Mouse (Mus musculus) cerebellum, adult 2 months (tissue): ENCODE results near the gene Grin2a. TPM values are rescaled to one million over a fixed set of nuclear protein-coding genes. Genes with fewer than 3 reads are reported as not detected.

Source experiments
- DNase-seq, 2 experiments: peaks; one replicate each; pipeline ENCODE4 v3.0.0; 2021
- H3K27ac ChIP-seq: fragments of 200-500 bp; 2 replicates; pipeline ENCODE4 v1.5.1; 2012; ENCODE audit warnings: low read length, control low read depth, inconsistent platforms; ENCODE audit not compliant: insufficient read depth
- H3K27me3 ChIP-seq: fragments of 200-500 bp; 2 replicates; pipeline ENCODE4 v1.6.1; 2012; ENCODE audit warnings: inconsistent platforms, mild to moderate bottlenecking, low read length, moderate library complexity; ENCODE audit not compliant: control insufficient read depth, insufficient read depth
- H3K4me1 ChIP-seq: fragments of 200-500 bp; 2 replicates; pipeline ENCODE4 v1.6.1; 2011; ENCODE audit warnings: low read length; ENCODE audit not compliant: control insufficient read depth, insufficient read depth
- H3K4me3 ChIP-seq: fragments of 200-500 bp; replicated peaks from 2 replicates; pipeline ENCODE3; 2011; ENCODE audit warnings: mild to moderate bottlenecking, low read depth, low read length, control low read depth; ENCODE audit not compliant: insufficient read depth
- CTCF ChIP-seq: fragments of 200-500 bp; IDR thresholded peaks from 2 replicates; pipeline ENCODE4 v1.5.1; 2011; ENCODE audit warnings: low read depth, mild to moderate bottlenecking, control low read depth, low read length, moderate library complexity, borderline replicate concordance; ENCODE audit not compliant: insufficient read depth
- POLR2A ChIP-seq: fragments of 200-500 bp; IDR thresholded peaks from 2 replicates; pipeline ENCODE4 v1.6.1; 2011; ENCODE audit warnings: low read length, control low read depth, borderline replicate concordance; ENCODE audit not compliant: insufficient read depth
- WGBS: fragments of 180-500 bp; shearing (Covaris S2); methylation state at CpG from one replicate; pipeline ENCODE4 v1.1.7; 2018; 5-methylcytosine and 5-hydroxymethylcytosine counted together
- polyA plus RNA-seq: library from polyadenylated mRNA; depleted of rRNA; stranded (reverse); fragments of >200 nt; gene quantifications from 2 replicates; pipeline ENCODE4 v1.2.3, GENCODE M21; 2012

Gene Grin2a
- polyA plus RNA-seq, 1 experiment, result 17.4 TPM

DNA sequence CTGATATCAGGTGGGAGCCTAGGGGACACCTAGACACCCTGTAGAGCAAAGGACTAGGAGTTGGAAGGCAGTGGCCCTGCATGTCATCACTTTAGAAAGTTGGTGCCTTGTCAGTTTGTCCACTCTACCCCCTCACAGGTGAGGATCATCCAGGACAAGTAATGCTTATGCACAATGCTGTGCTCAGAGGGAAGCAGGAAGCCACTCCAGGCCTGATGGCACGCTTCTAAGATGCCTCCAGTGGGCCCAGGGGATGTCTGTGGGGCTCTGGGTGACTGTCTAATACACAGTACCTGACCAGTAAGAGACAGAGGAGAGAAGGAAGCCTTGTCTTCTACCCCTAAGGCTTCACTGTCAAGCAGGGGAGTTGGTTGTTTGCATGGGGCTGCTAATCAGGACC is 7.6 kb upstream of the Grin2a start:
- H3K27me3 ChIP-seq, result no peaks in the 10 kb centered on the region
- no peak overlapping the region for H3K27ac ChIP-seq
- TF ChIP-seq POLR2A (no peak), CTCF (no peak)
- peak in 1 of 2 experiments; percentile 4 for DNase-seq
- WGBS, result 91% methylated on average over 1 of the region's 1 CpGs
- H3K4me1 ChIP-seq, result peaks cover 16% of the 10 kb centered on the region; the same call in 1 of the 2 replicates
- H3K4me3 ChIP-seq, result no peak overlapping the region

DNA sequence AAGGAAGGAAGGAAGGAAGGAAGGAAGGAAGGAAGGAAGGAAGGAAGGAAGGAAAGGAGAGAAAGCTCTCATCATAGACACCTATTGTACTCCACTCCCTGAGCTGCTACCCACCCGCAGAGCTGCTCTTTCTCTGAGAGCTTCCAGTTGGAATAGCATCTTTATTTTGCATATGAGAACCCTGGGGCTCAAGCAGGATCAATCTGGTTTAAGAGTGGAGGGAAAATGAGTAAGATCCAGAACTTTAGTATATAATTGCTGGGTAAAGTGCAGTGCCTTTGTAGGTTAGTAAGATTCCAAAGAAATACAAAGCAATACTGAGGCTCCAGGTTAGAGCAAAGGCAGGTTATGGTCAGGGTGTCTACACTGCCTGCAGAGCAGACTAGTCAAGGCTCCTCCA is 6.2 kb upstream of the Grin2a start:
- Histone ChIP-seq H3K27ac (no peak overlapping the region), H3K4me1 (peaks cover 16% of the 10 kb centered on the region; the same call in 1 of the 2 replicates), H3K4me3 (no peak overlapping the region), H3K27me3 (no peaks in the 10 kb centered on the region)
- TF ChIP-seq POLR2A, result no peak
- no peak for TF ChIP-seq CTCF
- no peak for DNase-seq
- WGBS, result 66% methylated on average over 1 of the region's 1 CpGs

DNA sequence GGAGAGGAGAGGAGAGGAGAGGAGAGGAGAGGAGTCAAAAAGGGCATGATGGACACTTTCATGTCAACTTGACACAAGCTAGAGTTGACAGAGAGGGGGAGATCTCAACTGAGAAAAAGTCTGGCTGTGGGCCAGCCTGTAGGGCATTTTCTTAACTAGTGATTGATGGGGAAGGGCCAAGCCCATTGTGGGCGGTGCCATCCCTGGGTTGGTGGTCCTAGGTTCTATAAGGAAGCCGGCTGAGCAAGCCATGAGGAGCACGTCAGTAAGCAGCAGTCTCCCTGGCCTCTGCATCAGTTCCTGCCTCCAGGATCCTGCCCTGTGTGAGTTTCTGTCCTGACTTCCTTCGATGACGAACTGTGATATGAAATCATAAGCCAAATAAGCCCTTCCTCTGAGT is 4.6 kb upstream of the Grin2a start:
- H3K27me3 ChIP-seq, result no peaks in the 10 kb centered on the region
- H3K27ac ChIP-seq, result no peak overlapping the region
- TF ChIP-seq POLR2A, result no peak
- TF ChIP-seq CTCF, result no peak
- no peak for DNase-seq
- H3K4me3 ChIP-seq, result no peak overlapping the region
- H3K4me1 ChIP-seq, result peaks cover 7% of the 10 kb centered on the region; the same call in 1 of the 2 replicates
- WGBS, result 82% methylated on average over 5 of the region's 5 CpGs

DNA sequence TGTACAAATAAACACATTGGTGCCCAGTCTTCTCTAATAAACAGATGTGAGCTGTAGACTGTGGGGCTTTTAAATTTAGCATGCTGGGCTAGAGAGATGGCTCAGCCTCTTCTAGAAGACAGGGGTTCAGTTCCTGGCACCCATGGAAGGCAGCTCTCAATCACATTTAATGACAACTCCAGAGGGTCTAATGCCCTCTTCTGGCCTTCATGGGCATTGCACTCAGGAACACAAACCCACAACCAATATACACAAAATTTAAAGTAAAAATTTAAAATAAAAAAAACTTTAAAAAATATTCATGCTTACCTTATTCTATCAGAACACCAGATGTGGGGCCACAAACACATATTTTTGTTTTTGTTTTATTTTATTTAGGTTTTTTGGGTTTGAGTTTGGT is 2.6 kb upstream of the Grin2a start:
- TF ChIP-seq CTCF (0 out of 2 replicates have a peak, but pooled peaks have one; percentile 10), POLR2A (no peak)
- no peak overlapping the region for H3K27ac ChIP-seq
- H3K4me1 ChIP-seq, result peaks cover 3% of the 10 kb centered on the region; the same call in 1 of the 2 replicates
- DNase-seq, result no peak
- no peaks in the 10 kb centered on the region for H3K27me3 ChIP-seq
- H3K4me3 ChIP-seq, result no peak overlapping the region

DNA sequence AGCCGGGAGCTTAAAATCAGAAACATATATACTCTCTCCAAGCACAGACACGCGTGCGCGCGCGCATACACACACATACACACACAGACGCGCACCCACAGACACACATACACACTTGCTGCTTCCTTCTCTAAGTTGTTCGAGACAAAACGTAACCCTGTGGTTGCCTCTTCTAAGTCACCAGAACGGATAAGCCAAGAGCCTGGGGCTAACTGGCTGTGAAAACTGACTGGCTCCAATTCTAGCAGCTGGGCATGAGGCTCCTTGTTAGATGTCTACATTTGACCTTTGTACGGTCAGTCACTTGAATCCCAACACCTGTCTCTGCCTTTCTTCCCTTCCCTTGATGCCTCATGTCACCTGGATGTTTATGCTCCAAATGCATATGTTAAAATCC is 452 bp upstream of the Grin2a start:
- H3K4me1 ChIP-seq, result peaks cover 14% of the 10 kb centered on the region
- DNase-seq, result no peak
- no peaks in the 10 kb centered on the region for H3K27me3 ChIP-seq
- peak overlapping the region; percentile 94 for H3K27ac ChIP-seq
- 11% methylated on average over 13 of the region's 13 CpGs for WGBS
- no peak for TF ChIP-seq POLR2A
- no peak for TF ChIP-seq CTCF
- H3K4me3 ChIP-seq, result peak overlapping the region; percentile 74

DNA sequence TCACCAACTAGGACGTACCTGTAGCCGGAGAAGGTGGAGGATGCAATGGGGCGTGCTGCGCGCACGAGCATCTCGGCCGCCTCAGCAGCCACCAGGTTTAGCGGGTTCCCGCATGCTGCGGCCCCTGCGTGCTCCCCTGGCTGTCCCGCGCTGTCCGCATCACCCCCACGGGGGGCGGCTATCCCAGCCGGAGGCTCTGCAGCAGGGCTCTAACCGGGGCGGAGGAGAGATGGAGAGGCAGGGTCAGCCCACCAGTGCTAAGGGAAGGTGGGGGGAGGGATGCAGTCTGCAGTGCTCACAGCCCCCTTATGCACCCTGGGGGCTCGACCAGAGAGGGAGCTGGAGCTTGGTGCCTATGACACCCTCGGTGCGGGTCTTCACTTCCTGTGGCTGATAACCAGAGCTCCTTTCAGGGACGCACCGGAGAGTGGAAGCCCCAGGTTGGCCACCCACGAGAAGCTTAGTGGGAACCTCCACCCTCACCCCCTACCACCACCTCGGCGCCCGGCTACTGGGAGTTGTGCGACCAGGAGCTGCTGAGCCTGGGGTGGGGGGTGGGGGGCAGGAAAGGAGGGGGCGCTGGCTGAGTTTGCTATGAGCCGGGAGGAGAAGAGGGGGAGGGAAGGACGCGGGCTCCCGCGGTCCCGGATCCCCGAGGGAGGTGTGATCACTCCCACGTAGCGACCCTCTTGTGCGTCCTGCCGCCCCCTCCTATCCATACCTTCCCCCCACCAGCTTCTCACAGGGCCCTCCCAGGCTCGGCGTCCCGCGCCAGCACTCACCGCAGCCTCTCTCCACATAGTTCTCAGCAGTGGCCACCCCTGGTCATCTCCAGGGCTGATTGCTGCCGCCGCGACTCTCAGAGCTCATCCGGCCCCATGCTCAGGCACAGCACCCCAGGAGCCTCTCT is 1.1 kb downstream of the Grin2a start:
- H3K27me3 ChIP-seq, result no peaks in the 10 kb centered on the region
- H3K4me1 ChIP-seq, result peaks cover 25% of the 10 kb centered on the region
- DNase-seq, result no peak
- peak overlapping the region; percentile 94 for H3K27ac ChIP-seq
- TF ChIP-seq CTCF, result no peak
- no peak; the same call in 1 of the 2 replicates for TF ChIP-seq POLR2A
- WGBS, result under 1% methylated on average over 47 of the region's 51 CpGs
- H3K4me3 ChIP-seq, result peak overlapping the region; percentile 74

DNA sequence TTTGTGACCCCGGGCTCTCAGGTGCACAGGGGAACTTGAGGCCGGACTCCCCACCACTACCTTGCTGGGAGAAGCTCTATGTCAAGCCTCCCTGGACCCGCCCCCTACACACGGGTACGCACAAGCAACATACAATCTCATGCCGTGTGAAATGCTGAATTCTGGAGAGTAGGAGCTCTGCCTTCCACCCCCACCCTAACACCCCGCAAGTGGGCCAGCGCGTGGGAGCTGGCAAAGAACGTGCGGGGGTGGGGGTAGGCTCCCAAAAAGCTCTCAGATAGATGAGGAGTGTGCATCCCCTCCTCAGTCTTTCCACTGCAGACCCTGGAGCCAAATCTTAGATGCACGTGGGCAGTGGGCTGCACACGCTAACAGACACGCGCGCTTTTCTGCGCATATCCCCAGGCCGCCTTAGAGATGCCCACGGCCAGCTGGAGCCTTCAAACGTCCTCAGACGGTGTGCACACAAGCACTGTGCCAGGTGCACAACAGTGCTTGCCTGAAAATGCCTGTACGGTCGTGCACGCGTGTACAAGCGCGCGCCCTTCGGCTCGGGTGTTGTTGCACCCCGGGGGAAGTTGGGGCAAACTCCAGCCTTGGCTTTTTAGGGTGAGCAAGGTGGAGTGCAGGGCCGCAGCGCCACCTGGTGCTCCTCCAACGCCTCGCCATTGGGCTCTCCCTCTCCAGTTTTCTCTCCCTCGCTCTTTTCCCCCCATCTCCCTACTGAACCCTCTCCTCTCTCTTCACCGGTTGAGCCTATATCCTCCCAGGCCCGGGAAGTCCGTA is 1.9 kb downstream of the Grin2a start:
- 1% methylated on average over 39 of the region's 39 CpGs for WGBS
- H3K27me3 ChIP-seq, result no peaks in the 10 kb centered on the region
- TF ChIP-seq CTCF, result peak; percentile 94
- peak; percentile 16; the same call in 1 of the 2 replicates for TF ChIP-seq POLR2A
- DNase-seq, result peak; percentile 92 to 94
- H3K27ac ChIP-seq, result peak overlapping the region; percentile 94
- peak overlapping the region; percentile 74 for H3K4me3 ChIP-seq
- H3K4me1 ChIP-seq, result peaks cover 26% of the 10 kb centered on the region
